Mouse (Mus musculus) brain, adult 10 weeks (tissue): ENCODE measurements around the gene Olfr610. TPM values are rescaled to one million over a fixed set of nuclear protein-coding genes. Genes with fewer than 3 reads are reported as not detected.

Experiments used
- polyA plus RNA-seq: library from polyadenylated mRNA; stranded (reverse); fragments of 350-450 nt; fragmentation: Illumina TruSeq; extraction: RNeasy Lipid Tissue Mini Kit (QIAGEN cat#74804); gene quantifications from one replicate; pipeline ENCODE4 v1.2.3, GENCODE M21; 2015; ENCODE audit warnings: low read depth, low replicate concordance

The Olfr610 gene
- not detected for polyA plus RNA-seq

GRCm38 (mm10) chr7:103512022-103512421 is at the start of gene Olfr610:
TSS of gene Olfr610 (minus strand) at chr7:103512122.

GRCm38 (mm10) chr7:103555779-103556178 is 43.9 kb upstream of the Olfr610 start, which contains the start of gene Olfr615:
TSS of gene Olfr615 (plus strand) at chr7:103556079.

GRCm38 (mm10) chr7:103547774-103548173 is 35.9 kb upstream of the Olfr610 start, which contains the start of gene Olfr613:
TSS of gene Olfr613 (plus strand) at chr7:103548074.

GRCm38 (mm10) chr7:103542617-103543016 is 30.7 kb upstream of the Olfr610 start, which contains the start of gene Olfr612:
TSS of gene Olfr612 (minus strand) at chr7:103542717.

DNA sequence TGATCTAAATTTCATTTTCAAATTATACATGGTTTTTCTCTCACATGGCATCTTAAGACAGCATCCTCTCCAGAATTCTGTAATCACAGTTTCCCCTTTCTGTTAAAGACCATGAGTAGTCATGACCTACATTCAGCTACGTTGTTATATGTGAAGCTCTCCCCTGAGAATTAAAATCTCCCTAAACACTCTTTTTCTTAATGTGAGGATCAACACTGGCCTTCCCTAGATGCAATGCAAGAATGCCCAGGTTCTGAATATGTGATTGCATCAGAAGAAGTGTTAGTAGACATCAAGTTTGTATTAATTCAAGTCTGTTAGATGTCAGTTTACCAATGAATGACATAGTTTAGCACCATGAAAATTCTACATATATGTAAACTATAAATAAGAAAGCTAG is 8.8 kb upstream of the Olfr610 start, which contains the start of gene Olfr611:
Olfr611 (minus strand) TSS at position 101 of the 400 bp plus-strand sequence.

GRCm38 (mm10) chr7:103497962-103498361 is 14.0 kb downstream of the Olfr610 start, which contains the start of gene Olfr609:
TSS of gene Olfr609 (minus strand) at chr7:103498062.

GRCm38 (mm10) chr7:103469577-103469976 is 42.3 kb downstream of the Olfr610 start, which contains the start of gene Olfr608:
TSS of gene Olfr608 (plus strand) at chr7:103469877.

Other genes starting within 250 kb of the Olfr610 start
- not detected for gene Olfr596, start 206.5 kb downstream of the Olfr610 start, polyA plus RNA-seq
- gene Olfr597, start 195.8 kb downstream of the Olfr610 start, polyA plus RNA-seq: not detected
- not detected for gene Olfr598, start 188.6 kb downstream of the Olfr610 start, polyA plus RNA-seq
- not detected for gene Olfr599, start 176.2 kb downstream of the Olfr610 start, polyA plus RNA-seq
- not detected for gene Olfr600, start 162.5 kb downstream of the Olfr610 start, polyA plus RNA-seq
- gene Olfr601, start 149.5 kb downstream of the Olfr610 start, polyA plus RNA-seq: not detected
- not detected for gene Olfr603, start 125.9 kb downstream of the Olfr610 start, polyA plus RNA-seq
- not detected for gene Usp17lc, start 97.0 kb downstream of the Olfr610 start, polyA plus RNA-seq
- gene Olfr605, start 66.7 kb downstream of the Olfr610 start, polyA plus RNA-seq: not detected
- not detected for gene Olfr606, start 63.1 kb downstream of the Olfr610 start, polyA plus RNA-seq
- gene Olfr607, start 48.0 kb downstream of the Olfr610 start, polyA plus RNA-seq: not detected
- gene Olfr608, start 42.2 kb downstream of the Olfr610 start, polyA plus RNA-seq: not detected
- gene Olfr609, start 14.1 kb downstream of the Olfr610 start, polyA plus RNA-seq: not detected
- not detected for gene Olfr611, start 8.7 kb upstream of the Olfr610 start, polyA plus RNA-seq
- not detected for gene Olfr612, start 30.6 kb upstream of the Olfr610 start, polyA plus RNA-seq
- not detected for gene Olfr613, start 36.0 kb upstream of the Olfr610 start, polyA plus RNA-seq
- not detected for gene Olfr615, start 44.0 kb upstream of the Olfr610 start, polyA plus RNA-seq
- not detected for gene Olfr616, start 57.0 kb upstream of the Olfr610 start, polyA plus RNA-seq
- not detected for gene Olfr617, start 60.9 kb upstream of the Olfr610 start, polyA plus RNA-seq
- gene Olfr618, start 78.0 kb upstream of the Olfr610 start, polyA plus RNA-seq: not detected
- gene Olfr619, start 88.5 kb upstream of the Olfr610 start, polyA plus RNA-seq: not detected
- gene Olfr620, start 100.4 kb upstream of the Olfr610 start, polyA plus RNA-seq: not detected
- gene Olfr622, start 130.6 kb upstream of the Olfr610 start, polyA plus RNA-seq: not detected
- not detected for gene Olfr623, start 151.6 kb upstream of the Olfr610 start, polyA plus RNA-seq
- gene Olfr624, start 159.1 kb upstream of the Olfr610 start, polyA plus RNA-seq: not detected
- not detected for gene Olfr625-ps1, start 170.6 kb upstream of the Olfr610 start, polyA plus RNA-seq
- gene Olfr243, start 202.5 kb upstream of the Olfr610 start, polyA plus RNA-seq: not detected
- gene Olfr628, start 218.3 kb upstream of the Olfr610 start, polyA plus RNA-seq: not detected
- not detected for gene Olfr629, start 232.8 kb upstream of the Olfr610 start, polyA plus RNA-seq
- gene Olfr630, start 245.2 kb upstream of the Olfr610 start, polyA plus RNA-seq: not detected